Mouse (Mus musculus) gastrocnemius, postnatal 14 days (tissue): ENCODE measurements around the gene Dpp9. TPM values are rescaled to one million over a fixed set of nuclear protein-coding genes. Genes with fewer than 3 reads are reported as not detected.
A peak's percentile ranks its signal among the peaks of the same experiment; 100 is the strongest.

ENCODE experiments used
- DNase-seq: peaks from one replicate; pipeline ENCODE4 v3.0.0; 2021; ENCODE audit warnings: mixed read lengths
- intact Hi-C: fragments of 180-260 bp; cut with DNase I; formaldehyde crosslinking; loops from one replicate; pipeline ENCODE4 v1.15.1; 2025; ENCODE audit warnings: low total_unique reads
- microRNA-seq, 2 experiments: library from miRNA; unstranded; fragments of <30 nt; microRNA quantifications; one replicate each; pipeline ENCODE4 v1.2.0; 2021
- total RNA-seq, 2 experiments: library from RNA; stranded (reverse); gene quantifications; 2 replicates each; pipeline ENCODE4 v1.2.3; 2021

The Dpp9 gene
- total RNA-seq, 2 experiments from 2014 or later, result 20.8 to 22.0 TPM

DNA sequence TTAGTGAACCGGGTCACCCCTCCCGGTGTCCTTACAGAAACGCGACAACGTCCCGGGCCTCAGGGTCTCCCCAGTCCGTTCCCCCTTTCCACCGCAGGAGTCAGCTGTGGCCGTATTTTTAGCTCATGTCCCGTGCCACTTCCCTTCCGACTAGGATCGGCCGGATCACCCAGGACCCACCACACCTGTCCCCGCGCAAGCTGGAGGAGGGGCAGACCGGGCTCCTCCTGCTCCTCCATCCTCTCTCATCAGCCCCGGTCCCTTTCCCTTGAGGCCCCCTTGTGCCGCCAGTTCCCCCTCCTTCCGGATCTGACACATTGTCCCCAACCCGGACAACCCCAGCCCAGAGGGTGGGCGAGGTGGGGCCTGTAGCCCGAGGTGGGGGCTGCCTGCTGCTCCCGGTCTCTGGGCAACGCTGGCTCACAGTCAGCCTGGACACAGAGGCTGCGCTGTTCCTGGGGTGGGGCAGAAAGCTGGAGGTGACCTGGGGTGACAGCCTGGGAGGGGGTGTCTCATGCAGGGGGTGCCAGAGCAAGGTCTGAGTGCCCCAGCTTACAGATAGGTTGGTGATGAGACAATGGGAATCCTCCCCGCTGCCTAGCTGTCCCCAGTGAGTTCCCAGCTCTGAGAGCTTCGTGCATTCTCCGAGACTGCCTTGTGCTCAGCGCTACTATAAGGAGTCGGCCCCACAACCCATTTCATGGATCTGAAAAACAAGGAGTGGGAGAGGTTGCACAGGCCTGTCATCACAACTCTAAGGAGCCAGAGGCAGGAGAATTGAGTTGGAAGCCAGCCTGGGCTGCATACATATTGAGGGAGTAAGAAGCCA, 69.7 kb downstream of the Dpp9 start:
- intact Hi-C loops, result no loop called here
- DNase-seq, result no peak

DNA sequence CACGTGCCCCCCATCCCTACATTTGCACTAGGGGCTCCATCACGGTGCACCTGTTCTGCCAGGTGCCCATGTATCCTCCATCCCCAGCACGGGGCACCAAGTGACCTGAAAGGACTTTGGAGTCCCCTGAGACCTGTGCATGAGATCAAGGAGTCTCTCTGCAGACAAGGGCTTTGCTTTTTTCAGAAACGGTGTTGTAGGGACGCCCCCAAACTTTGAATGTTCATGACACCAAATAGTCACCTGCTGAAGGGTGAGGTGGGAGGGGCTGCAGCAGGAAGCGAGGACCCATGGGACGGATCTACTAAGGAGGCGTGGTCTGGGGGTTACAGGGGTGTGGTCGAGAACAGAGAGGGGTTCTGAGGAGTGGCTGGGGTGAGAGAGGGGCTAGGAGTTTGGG, 70.4 kb downstream of the Dpp9 start:
- no peak for DNase-seq
- intact Hi-C loops, result no loop called here

DNA sequence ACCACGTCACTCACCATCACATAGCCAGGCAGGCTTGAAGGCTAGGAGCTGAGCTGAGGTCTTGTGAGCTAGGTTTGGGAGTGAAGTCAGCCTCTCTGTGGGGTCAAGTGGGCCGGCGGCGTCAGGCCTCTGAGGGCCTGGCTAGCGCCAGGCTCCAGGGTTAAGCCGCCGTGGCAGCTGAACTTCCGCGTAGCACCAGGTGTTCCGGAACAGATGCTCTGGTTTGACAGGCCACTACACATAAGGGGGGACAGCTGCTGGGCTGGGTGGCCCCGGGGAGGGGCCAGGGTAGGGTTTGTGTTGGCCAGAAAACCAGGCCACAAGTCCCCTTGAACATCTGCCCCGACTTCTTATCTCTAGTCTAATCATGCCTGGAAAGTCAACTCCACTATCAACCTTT, 71.3 kb downstream of the Dpp9 start:
- no peak for DNase-seq
- intact Hi-C loops, result no loop called here

DNA sequence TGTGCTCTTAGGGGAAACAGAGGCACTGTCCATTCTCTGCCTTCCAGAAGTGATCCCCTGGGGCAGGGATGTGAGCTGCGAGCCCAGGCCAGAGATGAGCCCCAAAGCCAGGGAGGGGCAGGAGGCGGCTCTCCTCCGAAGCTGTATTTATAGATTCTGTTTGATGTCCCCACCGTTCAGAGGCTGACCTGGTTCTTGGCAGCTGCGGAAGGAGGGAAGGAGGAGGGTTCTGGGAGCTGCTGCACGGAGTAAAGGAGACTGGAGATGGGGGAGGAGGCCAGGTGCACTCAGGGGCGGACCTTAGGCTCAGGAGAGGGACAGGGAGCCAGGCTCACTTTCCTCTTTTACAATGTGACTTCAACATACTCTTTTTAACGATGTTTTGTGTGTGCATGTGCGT, 72.6 kb downstream of the Dpp9 start:
- intact Hi-C loops, result no loop called here
- no peak for DNase-seq

DNA sequence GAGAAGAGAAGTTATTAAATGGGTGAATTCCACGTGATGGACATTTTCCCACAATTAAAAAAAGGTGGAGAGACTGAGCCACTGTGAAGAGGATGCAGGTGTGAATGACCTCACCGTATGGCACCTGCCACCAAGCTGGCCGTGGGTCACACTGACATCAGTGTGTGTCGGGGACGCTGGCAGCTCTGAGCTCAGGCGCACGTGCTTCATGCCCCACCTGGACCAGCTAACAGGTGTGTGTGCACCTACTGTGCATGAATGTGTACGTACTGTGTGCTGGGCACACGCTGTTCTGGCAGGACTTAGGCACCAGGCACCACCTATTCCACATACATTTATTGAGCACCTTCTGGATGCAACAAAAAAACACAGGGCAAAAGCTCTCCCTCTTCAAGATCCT, 74.2 kb downstream of the Dpp9 start:
- DNase-seq, result no peak
- intact Hi-C loops, result no loop called here

DNA sequence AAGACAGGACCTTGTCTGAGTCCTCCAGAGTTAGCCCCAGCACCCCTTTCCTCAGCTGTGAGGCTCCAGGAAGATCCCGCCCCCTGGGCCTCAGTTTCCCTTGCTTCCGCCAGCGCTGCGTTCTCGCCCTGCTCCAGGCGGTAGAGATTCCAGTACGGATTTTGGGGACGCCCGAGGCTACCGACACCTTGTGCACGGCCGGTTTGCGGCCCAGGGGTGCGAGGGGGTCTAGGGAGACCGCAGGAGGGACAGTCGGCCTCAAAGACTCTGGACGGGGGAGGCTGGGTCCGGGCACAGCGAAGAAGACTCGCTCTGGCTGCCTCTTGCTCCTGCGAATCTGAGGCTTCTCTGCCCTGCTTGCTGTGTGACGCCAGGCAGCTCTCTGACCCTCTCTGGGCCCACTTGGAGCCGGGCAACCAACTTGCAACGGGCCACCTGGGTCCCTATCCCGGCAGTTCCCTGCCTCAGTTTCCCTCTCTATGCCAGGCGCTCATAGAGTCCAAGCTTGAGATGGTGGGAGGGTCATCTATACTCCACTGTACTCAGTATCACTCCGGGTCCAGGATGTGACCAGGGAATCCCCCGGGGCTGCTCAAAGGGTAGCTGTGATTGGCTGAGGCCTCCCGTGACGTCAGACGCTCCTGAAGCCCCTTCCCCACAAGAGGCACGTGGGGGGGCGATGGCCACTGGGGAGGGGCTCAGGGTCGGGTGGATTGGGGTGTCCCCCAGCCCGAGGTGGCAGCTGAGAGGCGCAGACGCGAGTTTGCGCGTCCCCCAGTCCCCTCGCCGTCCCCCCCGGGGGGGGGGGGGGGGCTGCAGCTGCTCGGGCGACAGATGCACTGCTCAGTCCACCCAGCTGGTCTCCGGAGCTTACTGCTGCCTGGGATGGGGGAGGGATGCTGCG, 76.8 kb downstream of the Dpp9 start:
- peak; percentile 46 for DNase-seq
- intact Hi-C loops, result no loop called here

DNA sequence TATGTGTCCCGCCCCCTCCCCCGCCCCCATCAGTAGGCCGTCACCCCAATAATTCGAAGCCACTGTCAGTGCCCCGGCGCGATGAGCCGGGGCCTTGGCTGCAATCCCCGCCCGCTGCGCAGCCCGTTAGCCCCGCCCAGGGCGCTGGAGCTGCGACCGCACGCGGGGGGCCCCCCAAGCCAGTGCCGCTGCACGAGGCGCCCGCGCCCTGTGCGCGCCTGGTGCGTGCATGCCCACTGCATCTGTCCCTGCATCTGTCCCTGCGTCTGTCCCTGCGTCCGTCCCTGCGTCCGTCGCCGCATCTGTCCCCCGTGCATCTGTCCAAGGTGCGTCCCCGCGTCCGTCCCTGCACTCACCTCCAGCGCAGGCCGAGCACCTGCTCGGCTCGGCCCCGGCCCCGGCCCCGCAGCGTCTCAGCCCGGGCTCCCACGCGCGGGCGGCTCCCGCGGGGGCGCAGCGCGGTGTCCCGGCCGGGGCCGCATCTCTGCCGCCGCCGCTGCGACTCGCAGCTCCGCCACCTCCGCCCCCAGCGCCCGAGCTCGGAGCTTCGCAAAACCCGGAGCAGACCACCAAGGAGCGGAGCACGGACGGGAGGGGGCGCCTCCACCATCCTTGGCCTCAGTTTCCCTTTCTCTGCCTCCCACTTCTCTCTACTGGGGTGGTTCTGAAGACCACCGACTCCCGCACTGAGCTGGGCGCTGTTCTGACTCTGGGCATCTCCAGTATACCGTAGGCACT, 78.7 kb downstream of the Dpp9 start, which contains the start of gene Sema6b:
Gene Sema6b (minus strand): TSS at position 486 of the 738 bp plus-strand sequence.
- peak; percentile 70 for DNase-seq
- intact Hi-C loops, result no loop called here

DNA sequence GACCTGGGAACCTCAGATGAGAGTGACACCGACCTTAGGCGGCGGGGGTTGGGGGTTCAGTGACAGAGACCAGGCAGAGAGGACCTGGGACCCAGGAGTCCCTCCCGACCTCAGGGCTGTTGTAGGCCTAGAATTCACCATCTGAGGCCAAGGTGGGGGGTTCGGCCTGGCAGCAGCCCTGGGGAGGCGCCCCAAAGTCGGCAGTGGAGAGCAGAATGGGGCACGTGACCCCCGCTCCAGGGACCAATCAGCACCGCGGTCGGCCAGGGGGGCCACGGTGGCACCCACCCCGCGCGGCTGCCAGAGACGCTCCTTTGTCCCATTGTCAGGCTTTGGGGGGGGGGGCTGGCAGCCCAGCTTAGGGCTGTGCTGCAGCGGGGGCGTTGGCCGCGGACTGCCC, 79.3 kb downstream of the Dpp9 start:
- peak; percentile 27 for DNase-seq
- intact Hi-C loops, result no loop called here

DNA sequence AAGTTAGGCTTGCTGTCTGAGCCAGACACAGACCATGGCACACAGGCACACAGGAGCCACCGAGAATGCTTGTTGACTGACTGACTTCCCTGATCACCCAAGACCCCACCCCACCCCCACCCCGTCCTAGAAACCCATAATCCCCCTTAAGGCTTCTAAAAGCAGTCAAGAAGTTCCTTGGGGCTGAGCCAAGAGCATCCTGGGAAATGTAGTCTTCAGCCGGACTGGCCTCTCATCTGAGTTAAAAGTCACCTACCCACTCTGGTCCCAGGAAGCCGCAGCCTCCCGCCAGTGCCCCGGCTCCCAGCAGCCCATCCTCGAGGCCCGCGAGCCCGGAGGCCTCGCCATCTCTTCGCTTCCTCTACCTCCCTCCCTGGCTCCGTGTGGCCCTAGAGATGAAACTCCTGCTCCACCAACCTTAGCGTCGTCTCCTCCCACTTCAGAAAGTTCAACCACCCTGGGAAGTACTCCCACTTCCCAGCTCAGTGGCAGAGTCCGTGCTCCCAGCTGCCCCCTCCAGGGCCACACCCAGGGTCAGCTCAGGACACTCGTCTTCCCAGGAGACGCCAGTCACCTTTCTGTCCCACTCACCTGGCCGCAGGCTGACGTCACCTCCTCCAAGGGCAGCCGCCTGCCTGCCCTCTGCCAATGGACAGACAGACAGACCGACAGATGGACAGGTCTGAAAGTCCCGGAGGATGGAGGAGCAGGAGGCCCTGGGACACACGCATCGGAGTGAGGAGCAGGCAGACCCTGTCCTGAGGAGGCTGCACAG, 80.7 kb downstream of the Dpp9 start:
- intact Hi-C loops, result no loop called here
- no peak for DNase-seq

Small RNA genes within 50 kb of the gene (microRNA-seq; reads per million reads assigned to microRNA genes)
- 0 reads per million in 2 experiments for gene Gm44397
- gene Mir7b, result 8.0 to 8.3 reads per million in 2 experiments

Other genes starting within 250 kb of the Dpp9 start
- under 1 TPM; 0.31 to 0.62 TPM for gene Shd, start 248.4 kb downstream of the Dpp9 start, total RNA-seq
- under 1 TPM in 1 of 2 experiments, not detected in 1; 0.55 TPM for gene Fsd1, start 232.4 kb downstream of the Dpp9 start, total RNA-seq
- 1 to 10 TPM; 3.9 to 4.4 TPM for gene Stap2, start 213.3 kb downstream of the Dpp9 start, total RNA-seq
- 10 to 100 TPM; 32.8 to 38.4 TPM for gene Mpnd, start 213.2 kb downstream of the Dpp9 start, total RNA-seq
- gene Sh3gl1, start 182.3 kb downstream of the Dpp9 start, total RNA-seq, result 10 to 100 TPM; 18.3 to 20.4 TPM
- gene Chaf1a, start 178.5 kb downstream of the Dpp9 start, total RNA-seq, result 1 to 10 TPM; 1.8 to 2.3 TPM
- 10 to 100 TPM; 38.3 to 38.9 TPM for gene Ubxn6, start 143.9 kb downstream of the Dpp9 start, total RNA-seq
- 10 to 100 TPM; 27.7 TPM for gene Hdgfl2, start 139.3 kb downstream of the Dpp9 start, total RNA-seq
- gene Plin4, start 109.1 kb downstream of the Dpp9 start, total RNA-seq, result 100 to 1,000 TPM; 127 to 310 TPM
- gene Plin5, start 101.3 kb downstream of the Dpp9 start, total RNA-seq, result 10 to 100 TPM; 17.6 to 48.3 TPM
- gene Lrg1, start 96.9 kb downstream of the Dpp9 start, total RNA-seq, result 1 to 10 TPM; 2.9 to 5.6 TPM
- gene Sema6b, start 78.6 kb downstream of the Dpp9 start, total RNA-seq, result 10 to 100 TPM in 1 of 2 experiments, 1 to 10 TPM in 1; 9.8 to 12.1 TPM
- 1 to 10 TPM; 3.5 TPM for gene Tnfaip8l1, start 56.4 kb downstream of the Dpp9 start, total RNA-seq
- gene Mydgf, start 35.0 kb downstream of the Dpp9 start, total RNA-seq, result 10 to 100 TPM; 23.4 to 26.4 TPM
- 100 to 1,000 TPM; 101 to 117 TPM for gene Fem1a, start 37.9 kb upstream of the Dpp9 start, total RNA-seq
- 1 to 10 TPM; 5.3 to 7.1 TPM for gene Ticam1, start 57.9 kb upstream of the Dpp9 start, total RNA-seq
- gene Plin3, start 74.0 kb upstream of the Dpp9 start, total RNA-seq, result 10 to 100 TPM; 32.8 to 55.8 TPM
- not detected for gene Arrdc5, start 81.4 kb upstream of the Dpp9 start, total RNA-seq
- 1 to 10 TPM; 5.4 to 7.4 TPM for gene Uhrf1, start 84.4 kb upstream of the Dpp9 start, total RNA-seq
- gene Kdm4b, start 107.2 kb upstream of the Dpp9 start, total RNA-seq, result 10 to 100 TPM; 24.1 to 27.2 TPM